Mouse (Mus musculus) bone marrow, adult 2 months (tissue): Measurements from ENCODE around the gene Dbn1. TPM values are rescaled to one million over a fixed set of nuclear protein-coding genes. Genes with fewer than 3 reads are reported as not detected.

Experiments used
- H3K27ac ChIP-seq: fragments of 200-500 bp; 2 replicates; pipeline ENCODE4 v1.5.1; 2012; ENCODE audit warnings: low read depth, mild to moderate bottlenecking, control low read depth, inconsistent platforms, low read length; ENCODE audit not compliant: control insufficient read depth, poor library complexity, insufficient read depth
- H3K4me1 ChIP-seq: fragments of 200-500 bp; 2 replicates; pipeline ENCODE4 v1.6.1; 2011; ENCODE audit warnings: low read length; ENCODE audit not compliant: control insufficient read depth, insufficient read depth
- H3K4me3 ChIP-seq: fragments of 200-500 bp; replicated peaks from 2 replicates; pipeline ENCODE3; 2011; ENCODE audit warnings: mild to moderate bottlenecking, low read depth, low read length, control low read depth; ENCODE audit not compliant: control insufficient read depth
- CTCF ChIP-seq: fragments of 200-500 bp; IDR thresholded peaks from 2 replicates; pipeline ENCODE4 v1.5.1; 2011; ENCODE audit warnings: low read length, control low read depth; ENCODE audit not compliant: control insufficient read depth, insufficient read depth
- POLR2A ChIP-seq: fragments of 200-500 bp; IDR thresholded peaks from 2 replicates; pipeline ENCODE4 v1.6.1; 2011; ENCODE audit warnings: low read depth, mild to moderate bottlenecking, control low read depth, low read length, borderline replicate concordance; ENCODE audit not compliant: control insufficient read depth
- whole genome bisulfite sequencing: fragments of 180-500 bp; shearing (Covaris S2); methylation state at CpG from one replicate; pipeline ENCODE4 v1.1.7; 2018; 5-methylcytosine and 5-hydroxymethylcytosine counted together
- polyA plus RNA-seq: library from polyadenylated mRNA; stranded (reverse); fragments of >200 nt; gene quantifications from 2 replicates; pipeline ENCODE4 v1.2.4, GENCODE M21; 2011; ENCODE audit warnings: low replicate concordance; ENCODE audit not compliant: missing spikeins, insufficient read depth, insufficient read length

Dbn1 gene
- polyA plus RNA-seq, 1 experiment: 2.2 TPM

- under 1% methylated on average over 54 of the region's 54 CpGs for WGBS
- TF ChIP-seq POLR2A: peak; percentile 34; the same call in 1 of the 2 replicates
- peak; percentile 73 for TF ChIP-seq CTCF
- Histone ChIP-seq H3K27ac (peak overlapping the region; percentile 83), H3K4me1 (no peaks in the 10 kb centered on the region; the same call in 1 of the 2 replicates), H3K4me3 (peak overlapping the region; percentile 68)
Measured at GRCm38 (mm10) chr13:55471156-55471818, 16.6 kb downstream of the Dbn1 start.

- 48% methylated on average over 9 of the region's 9 CpGs for WGBS
- no peaks in the 10 kb centered on the region; the same call in 1 of the 2 replicates for H3K4me1 ChIP-seq
Measured at GRCm38 (mm10) chr13:55470372-55470771, 17.5 kb downstream of the Dbn1 start.

GRCm38 (mm10) chr13:55468851-55469560, 18.9 kb downstream of the Dbn1 start:
- 39% methylated on average over 13 of the region's 13 CpGs for WGBS
- no peak overlapping the region for H3K4me3 ChIP-seq
- TF ChIP-seq CTCF (peak; percentile 60), POLR2A (no peak)
- H3K27ac ChIP-seq: no peak overlapping the region
- H3K4me1 ChIP-seq: peaks cover 4% of the 10 kb centered on the region

More at GRCm38 (mm10) chr13:55470372-55470771, 17.5 kb downstream of the Dbn1 start:
- Histone ChIP-seq H3K4me3 (no peak overlapping the region), H3K27ac (no peak overlapping the region)
- TF ChIP-seq POLR2A (no peak), CTCF (no peak)

- TF ChIP-seq POLR2A (no peak), CTCF (no peak)
- WGBS: 18% methylated on average over 5 of the region's 5 CpGs
Measured at GRCm38 (mm10) chr13:55465830-55466440, 22.0 kb downstream of the Dbn1 start.

GRCm38 (mm10) chr13:55465184-55465583, 22.7 kb downstream of the Dbn1 start:
- Histone ChIP-seq H3K4me3 (no peak overlapping the region), H3K27ac (peak overlapping the region; percentile 42), H3K4me1 (peaks cover 8% of the 10 kb centered on the region)
- 4% methylated on average over 3 of the region's 3 CpGs for WGBS
- no peak for TF ChIP-seq CTCF
- TF ChIP-seq POLR2A: 0 out of 2 replicates have a peak, but pooled peaks have one; percentile 27

More at GRCm38 (mm10) chr13:55465830-55466440, 22.0 kb downstream of the Dbn1 start:
- Histone ChIP-seq H3K4me1 (peaks cover 8% of the 10 kb centered on the region), H3K27ac (no peak overlapping the region), H3K4me3 (no peak overlapping the region)

GRCm38 (mm10) chr13:55464027-55464884, 23.7 kb downstream of the Dbn1 start, which contains the start of gene Prr7:
Gene Prr7 (plus strand): TSS chr13:55464267.
- Histone ChIP-seq H3K27ac (peak within 1 kb of the TSS; percentile 56), H3K4me1 (peaks cover 8% of the 10 kb centered on the region), H3K4me3 (peak within 1 kb of the TSS; percentile 46)
- no peak for TF ChIP-seq POLR2A
- no peak for TF ChIP-seq CTCF
- 1% methylated on average over 84 of the region's 84 CpGs for WGBS

- H3K4me1 ChIP-seq: peaks cover 8% of the 10 kb centered on the region
- H3K4me3 ChIP-seq: no peak overlapping the region
- TF ChIP-seq POLR2A: no peak
- TF ChIP-seq CTCF: no peak; the same call in 1 of the 2 replicates
- no peak overlapping the region for H3K27ac ChIP-seq
- WGBS: 17% methylated on average over 14 of the region's 14 CpGs
Measured at GRCm38 (mm10) chr13:55463399-55464026, 24.4 kb downstream of the Dbn1 start.
